8 mouse cellular contexts compared by ENCODE assay signal in the genomic region with DNA sequence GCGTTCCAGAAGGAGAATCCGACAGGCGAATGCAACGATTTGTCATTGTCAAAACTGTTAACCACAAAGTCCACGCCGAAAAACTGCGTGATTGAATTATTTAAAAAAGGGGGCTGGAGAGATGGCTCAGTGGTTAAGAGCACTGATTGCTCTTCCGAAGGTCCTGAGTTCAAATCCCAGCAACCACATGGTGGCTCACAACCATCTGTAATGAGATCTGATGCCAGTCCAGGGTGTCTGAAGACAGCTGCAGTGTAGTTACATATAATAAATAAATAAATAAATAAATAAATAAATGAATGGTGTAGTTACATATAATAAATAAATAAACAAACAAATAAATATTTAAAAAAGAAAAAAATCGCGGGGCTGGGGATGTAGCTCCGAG. TPM values are rescaled to one million over a fixed set of nuclear protein-coding genes. Genes with fewer than 3 reads are reported as not detected.
DNase-seq lines count a peak whose midpoint lies in the region; ATAC-seq and TF ChIP-seq lines count a peak whose summit lies in the region.
"Not testable (repeated sequence)": the region's sequence is repeated elsewhere in the genome, so short reads cannot be mapped to it uniquely, and the experiment has no call there.

No protein-coding gene starts in this region.

- not testable (repeated sequence) for H3K4me1 ChIP-seq in ES-Bruce4 (ENCODE audit: control insufficient read depth, insufficient read depth, low read length); embryonic facial prominence, embryonic 14.5 days (ENCODE audit: control insufficient read depth, insufficient read depth, low read length); heart, adult 2 months (ENCODE audit: control insufficient read depth, insufficient read depth, low read length); hindbrain, embryonic 14.5 days (replicated peaks; ENCODE audit: control insufficient read depth, insufficient read depth, low read length); midbrain, embryonic 13.5 days (replicated peaks); spleen, adult 2 months (ENCODE audit: control insufficient read depth, insufficient read depth, insufficient read length)
- H3K4me1 ChIP-seq in liver, embryonic 15.5 days (replicated peaks): peaks cover 16% of the 10 kb centered on the region

- not testable (repeated sequence) for DNase-seq in embryonic facial prominence, embryonic 14.5 days (ENCODE audit: low spot score); heart, adult 2 months; hindbrain, embryonic 14.5 days (ENCODE audit: low spot score); layer of hippocampus, adult 2 months (ENCODE audit: low spot score in 2 of 2); spleen, adult 2 months (ENCODE audit: low read depth in 1 of 2, low spot score in 2 of 2)

- not testable (repeated sequence) for H3K9me3 ChIP-seq in ES-Bruce4 (replicated peaks; ENCODE audit: control insufficient read depth, insufficient read depth, low read length, poor library complexity, severe bottlenecking); embryonic facial prominence, embryonic 14.5 days (ENCODE audit: control insufficient read depth, low read length); hindbrain, embryonic 14.5 days (ENCODE audit: control insufficient read depth, low read length); liver, embryonic 15.5 days (replicated peaks); midbrain, embryonic 13.5 days

- 33% methylated on average over 11 of the region's 11 CpGs for WGBS in embryonic facial prominence, embryonic 14.5 days
- 22% methylated on average over 11 of the region's 11 CpGs for WGBS in heart, adult 2 months
- 29% methylated on average over 11 of the region's 11 CpGs for WGBS in hindbrain, embryonic 14.5 days
- 20% methylated on average over 11 of the region's 11 CpGs for whole genome bisulfite sequencing in liver, embryonic 15.5 days (ENCODE audit: insufficient replicate concordance)
- 39% methylated on average over 11 of the region's 11 CpGs for WGBS in midbrain, embryonic 13.5 days
- 19% methylated on average over 11 of the region's 11 CpGs for WGBS in spleen, adult 2 months

- not testable (repeated sequence) for TF ChIP-seq EP300 in ES-Bruce4 (IDR thresholded peaks at IDR 0.05; ENCODE audit: insufficient read depth, low read depth, low read length); heart, adult 2 months (IDR thresholded peaks at IDR 0.05; ENCODE audit: insufficient read depth, low read depth, low read length)

- H3K27me3 ChIP-seq in ES-Bruce4 (ENCODE audit: control insufficient read depth, insufficient read depth, low read length, poor library complexity, severe bottlenecking); embryonic facial prominence, embryonic 14.5 days (replicated peaks; ENCODE audit: control insufficient read depth, insufficient read depth, low read length); heart, adult 2 months (ENCODE audit: control insufficient read depth, insufficient read depth, low read length); hindbrain, embryonic 14.5 days (ENCODE audit: control insufficient read depth, insufficient read depth, low read length); liver, embryonic 15.5 days; spleen, adult 2 months (ENCODE audit: control insufficient read depth, insufficient read depth, low read length): not testable (repeated sequence)
- peaks cover 22% of the 10 kb centered on the region for H3K27me3 ChIP-seq in midbrain, embryonic 13.5 days

- peak overlapping the region; percentile 25; the same call in 1 of the 2 replicates for H3K9ac ChIP-seq in ES-Bruce4 (ENCODE audit: low read depth, poor library complexity, severe bottlenecking)
- peak overlapping the region; percentile 35; the same call in 1 of the 2 replicates for H3K9ac ChIP-seq in embryonic facial prominence, embryonic 14.5 days (ENCODE audit: low read depth, low read length)
- H3K9ac ChIP-seq in heart, adult 2 months (ENCODE audit: low read depth, low read length): peak overlapping the region; percentile 63
- peak overlapping the region; percentile 81 for H3K9ac ChIP-seq in hindbrain, embryonic 14.5 days
- peak overlapping the region; percentile 72 for H3K9ac ChIP-seq in liver, embryonic 15.5 days
- not testable (repeated sequence) for H3K9ac ChIP-seq in midbrain, embryonic 13.5 days (replicated peaks)

- not testable (repeated sequence) for H3K36me3 ChIP-seq in ES-Bruce4 (ENCODE audit: control insufficient read depth, insufficient read depth, low read length, poor library complexity, severe bottlenecking); heart, adult 2 months (ENCODE audit: control insufficient read depth, insufficient read depth, low read length); liver, embryonic 15.5 days (replicated peaks); midbrain, embryonic 13.5 days; spleen, adult 2 months (ENCODE audit: control insufficient read depth, insufficient read depth, low read length)
- H3K36me3 ChIP-seq in embryonic facial prominence, embryonic 14.5 days (ENCODE audit: control insufficient read depth, insufficient read depth, low read length): peaks cover 11% of the 10 kb centered on the region; the same call in 1 of the 2 replicates
- peaks cover 20% of the 10 kb centered on the region for H3K36me3 ChIP-seq in hindbrain, embryonic 14.5 days (replicated peaks; ENCODE audit: control insufficient read depth, insufficient read depth)

- ATAC-seq in embryonic facial prominence, embryonic 14.5 days (ENCODE audit: low read depth); liver, embryonic 15.5 days (ENCODE audit: insufficient read depth): not testable (repeated sequence)
- peak; percentile 18; the same call in 1 of the 2 replicates for ATAC-seq in hindbrain, embryonic 14.5 days (ENCODE audit: low FRiP score)
- ATAC-seq in midbrain, embryonic 13.5 days: peak; percentile 28

- TF ChIP-seq POLR2A in ES-Bruce4 (IDR thresholded peaks at IDR 0.05; ENCODE audit: insufficient read depth, low read length); heart, adult 2 months (IDR thresholded peaks at IDR 0.05; ENCODE audit: insufficient read depth, low read depth, low read length); spleen, adult 2 months (IDR thresholded peaks at IDR 0.05; ENCODE audit: low read depth, low read length): not testable (repeated sequence)

- peak overlapping the region; percentile 36 for H3K27ac ChIP-seq in ES-Bruce4 (ENCODE audit: insufficient read depth, low read length)
- peak overlapping the region; percentile 94 for H3K27ac ChIP-seq in embryonic facial prominence, embryonic 14.5 days (replicated peaks; ENCODE audit: low read depth, low read length)
- H3K27ac ChIP-seq in heart, adult 2 months: peak overlapping the region; percentile 98
- H3K27ac ChIP-seq in hindbrain, embryonic 14.5 days: peak overlapping the region; percentile 100
- peak overlapping the region; percentile 99 for H3K27ac ChIP-seq in layer of hippocampus, adult 2 months
- peak overlapping the region; percentile 85 for H3K27ac ChIP-seq in liver, embryonic 15.5 days (replicated peaks)
- peak overlapping the region; percentile 97 for H3K27ac ChIP-seq in midbrain, embryonic 13.5 days
- peak overlapping the region; percentile 49 for H3K27ac ChIP-seq in spleen, adult 2 months (ENCODE audit: insufficient read depth, low read length)

- H3K4me2 ChIP-seq in embryonic facial prominence, embryonic 14.5 days (ENCODE audit: low read depth, low read length): peak overlapping the region; percentile 65
- H3K4me2 ChIP-seq in hindbrain, embryonic 14.5 days (replicated peaks): peak overlapping the region; percentile 74
- H3K4me2 ChIP-seq in liver, embryonic 15.5 days: peak overlapping the region; percentile 80
- peak overlapping the region; percentile 59 for H3K4me2 ChIP-seq in midbrain, embryonic 13.5 days (replicated peaks)

- H3K4me3 ChIP-seq in ES-Bruce4 (ENCODE audit: low read depth, low read length): peak overlapping the region; percentile 71
- H3K4me3 ChIP-seq in embryonic facial prominence, embryonic 14.5 days (ENCODE audit: low read depth, low read length): peak overlapping the region; percentile 45
- H3K4me3 ChIP-seq in heart, adult 2 months: peak overlapping the region; percentile 63
- peak overlapping the region; percentile 61 for H3K4me3 ChIP-seq in hindbrain, embryonic 14.5 days (replicated peaks; ENCODE audit: low read length)
- peak overlapping the region; percentile 75 for H3K4me3 ChIP-seq in layer of hippocampus, adult 2 months
- peak overlapping the region; percentile 73 for H3K4me3 ChIP-seq in liver, embryonic 15.5 days (replicated peaks)
- H3K4me3 ChIP-seq in midbrain, embryonic 13.5 days (replicated peaks): peak overlapping the region; percentile 47
- peak overlapping the region; percentile 40; the same call in 1 of the 2 replicates for H3K4me3 ChIP-seq in spleen, adult 2 months (ENCODE audit: extremely low read depth, insufficient read depth, insufficient read length)

- H3K79me2 ChIP-seq in heart, adult 2 months (replicated peaks; ENCODE audit: control insufficient read depth, insufficient read depth, low read length): not testable (repeated sequence)

- intact Hi-C loops in heart, adult 2 months (cut with DNase I): loop anchor here (10.0 kb wide), 1 partner anchor 54 kb away; no protein-coding TSS in a partner anchor

- TF ChIP-seq CTCF in ES-Bruce4 (IDR thresholded peaks at IDR 0.05; ENCODE audit: low read depth, low read length); heart, adult 2 months (IDR thresholded peaks at IDR 0.05); layer of hippocampus, adult 2 months (conservative IDR thresholded peaks at IDR 0.05); spleen, adult 2 months (IDR thresholded peaks at IDR 0.05; ENCODE audit: extremely low read depth, insufficient read depth, insufficient read length, insufficient replicate concordance): not testable (repeated sequence)

RNA-seq across cellular contexts. Expression of a gene that starts 36.2 kb away (rescaled TPM):
- polyA plus RNA-seq in ES-Bruce4 (2011; ENCODE audit: insufficient read depth, insufficient read length, low read depth, missing spikeins): 41.5 and 48.1 TPM in 2 replicates
- 36.8 and 41.7 TPM in 2 replicates for polyA plus RNA-seq in embryonic facial prominence, embryonic 14.5 days (2014; fragmentation: Nextera tagmentation; extraction: Ambion mirVana)
- total RNA-seq in heart, adult 2 months (2021): 100 to 1,000 TPM; 118 to 129 TPM
- polyA plus RNA-seq in heart, adult 2 months (2012; rRNA removed): 119 and 122 TPM in 2 replicates
- 20.4 and 22.4 TPM in 2 replicates for polyA plus RNA-seq in hindbrain, embryonic 14.5 days (2014; fragmentation: Nextera tagmentation; extraction: Ambion mirVana)
- total RNA-seq in layer of hippocampus, adult 2 months (2021): 100 to 1,000 TPM; 206 to 210 TPM
- 6.8 and 7.1 TPM in 2 replicates for polyA plus RNA-seq in liver, embryonic 15.5 days (2015; fragmentation: Nextera tagmentation; extraction: Ambion mirVana)
- polyA plus RNA-seq in midbrain, embryonic 13.5 days (2015; fragmentation: Nextera tagmentation; extraction: Ambion mirVana): 15.1 and 16.9 TPM in 2 replicates
- 119 and 142 TPM in 2 replicates for polyA plus RNA-seq in spleen, adult 2 months (2012; rRNA removed)

Comparison
In these comparisons a context has a peak if more than half of its experiments do, and no peak if none do; other contexts are left out.
1. H3K27ac ChIP-seq: peak in every context shown above with its lines; median percentile 100 in hindbrain, embryonic 14.5 days; 99 in layer of hippocampus, adult 2 months; 98 in heart, adult 2 months; 97 in midbrain, embryonic 13.5 days; 94 in embryonic facial prominence, embryonic 14.5 days; 85 in liver, embryonic 15.5 days; 49 in spleen, adult 2 months; 36 in ES-Bruce4.